Mouse (Mus musculus): ENCODE measurements around the gene Sdccag8.

GRCm38 (mm10) chr1:176823889-176824288, 9.4 kb downstream of the Sdccag8 start:
- TF ChIP-seq POLR2A (IDR thresholded peaks at IDR 0.05; ENCODE audit: extremely low read depth, insufficient read depth, low read length) (no peak), CTCF (IDR thresholded peaks at IDR 0.05; ENCODE audit: low read depth, low read length) (no peak)

Measured in liver, adult 2 months (tissue).